Mouse (Mus musculus) liver, embryonic 14.5 days (tissue): ENCODE data around the gene Otor. TPM values are rescaled to one million over a fixed set of nuclear protein-coding genes. Genes with fewer than 3 reads are reported as not detected.

Experiments
- ATAC-seq: fragments of 200-750 bp; cut with Nextera tagmentation; 2 replicates; pipeline ENCODE4 v1.8.0; 2017; ENCODE audit warnings: moderate number of reproducible peaks, mild to moderate bottlenecking, moderate library complexity; ENCODE audit not compliant: insufficient read depth
- DNase-seq, 3 experiments: peaks; one replicate each; pipeline ENCODE4 v3.0.0-alpha.2; 2012 to 2013; ENCODE audit warnings: low read depth in 3 of 3, low spot score in 3 of 3
- H3K27ac ChIP-seq: fragments of 300-500 bp; sonication (generic); 2 replicates; pipeline ENCODE4 v1.5.1; 2014; ENCODE audit warnings: moderate library complexity, mild to moderate bottlenecking, control low read depth, inconsistent platforms
- H3K27me3 ChIP-seq: fragments of 300-500 bp; sonication (generic); 2 replicates; pipeline ENCODE4 v1.6.1; 2014; ENCODE audit warnings: mild to moderate bottlenecking, low read length, moderate library complexity; ENCODE audit not compliant: control insufficient read depth, insufficient read depth
- H3K36me3 ChIP-seq: fragments of 300-500 bp; sonication (generic); replicated peaks from 2 replicates; pipeline ENCODE4 v1.6.1; 2014; ENCODE audit warnings: low read depth; ENCODE audit not compliant: control insufficient read depth, insufficient read depth
- H3K4me1 ChIP-seq, 2 experiments: fragments of 200-500 bp in 1 of 2; fragments of 300-500 bp in 1 of 2; sonication (generic) in 1 of 2; replicated peaks; 2 replicates each; pipeline ENCODE4 v1.6.1; 2012 to 2014; ENCODE audit warnings: antibody characterized with exemption in 1 of 2, inconsistent platforms in 1 of 2, low read length in 1 of 2; ENCODE audit not compliant: control insufficient read depth in 2 of 2, insufficient read depth in 2 of 2
- H3K4me2 ChIP-seq: fragments of 300-500 bp; sonication (generic); 2 replicates; pipeline ENCODE4 v1.6.1; 2014; ENCODE audit warnings: low read depth, mild to moderate bottlenecking, control low read depth, moderate library complexity
- H3K4me3 ChIP-seq, 2 experiments: fragments of 200-500 bp in 1 of 2; fragments of 300-500 bp in 1 of 2; sonication (generic) in 1 of 2; 2 replicates each; pipeline ENCODE4 v1.5.1; 2012 to 2014; ENCODE audit warnings: low read depth in 2 of 2, low read length in 2 of 2, mild to moderate bottlenecking in 2 of 2, control low read depth in 1 of 2, inconsistent platforms in 1 of 2, moderate library complexity in 1 of 2; ENCODE audit not compliant: insufficient read depth in 1 of 2
- H3K9ac ChIP-seq: fragments of 300-500 bp; sonication (generic); replicated peaks from 2 replicates; pipeline ENCODE4 v1.6.1; 2014; ENCODE audit warnings: mild to moderate bottlenecking, control low read depth, moderate library complexity
- H3K9me3 ChIP-seq: fragments of 300-500 bp; sonication (generic); 2 replicates; pipeline ENCODE4 v1.6.1; 2016; ENCODE audit warnings: low read length, mixed read lengths; ENCODE audit not compliant: control insufficient read depth
- CTCF ChIP-seq: IDR thresholded peaks from 2 replicates; pipeline ENCODE4 v1.5.1; 2016; ENCODE audit warnings: antibody characterized with exemption, low read depth, control low read depth
- EP300 ChIP-seq: IDR thresholded peaks from 2 replicates; pipeline ENCODE4 v1.6.1; 2016; ENCODE audit warnings: antibody characterized with exemption, low read depth
- WGBS: fragments of 180-500 bp; shearing (Covaris S2); extraction: QIAGEN DNeasy Blood & Tissue Kit; methylation state at CpG from one replicate; pipeline ENCODE4 v1.1.7; 2014; ENCODE audit not compliant: insufficient replicate concordance; 5-methylcytosine and 5-hydroxymethylcytosine counted together
- polyA plus RNA-seq, 2 experiments: library from polyadenylated mRNA; depleted of rRNA in 1 of 2; stranded (reverse) in 1 of 2; unstranded in 1 of 2; fragments of >200 nt; fragmentation: Nextera tagmentation in 1 of 2; extraction: Ambion mirVana in 1 of 2; gene quantifications; 2 replicates each; pipeline versions ENCODE4 v1.2.1 to v1.2.3; 2012 to 2014

Otor gene
- polyA plus RNA-seq, 2 experiments, result 0.14 TPM; not detected in 1

GRCm38 (mm10) chr2:143093726-143094125, 15.5 kb downstream of the Otor start:
- DNase-seq (no peak), ATAC-seq (no peak)
- no peak overlapping the region for H3K4me3 ChIP-seq
- no peak overlapping the region for H3K27ac ChIP-seq
- H3K4me2 ChIP-seq, result no peak overlapping the region
- H3K27me3 ChIP-seq, result no peaks in the 10 kb centered on the region
- H3K9ac ChIP-seq, result no peak overlapping the region
- WGBS, result 23% methylated on average over 6 of the region's 6 CpGs
- TF ChIP-seq EP300, result no peak
- peak; percentile 50 for TF ChIP-seq CTCF
- H3K4me1 ChIP-seq, result no peaks in the 10 kb centered on the region
- no peaks in the 10 kb centered on the region for H3K36me3 ChIP-seq
- no peaks in the 10 kb centered on the region for H3K9me3 ChIP-seq

GRCm38 (mm10) chr2:143094761-143095160, 16.5 kb downstream of the Otor start:
- Histone ChIP-seq H3K9ac (no peak overlapping the region), H3K4me1 (no peaks in the 10 kb centered on the region), H3K36me3 (no peaks in the 10 kb centered on the region), H3K27ac (no peak overlapping the region), H3K9me3 (no peaks in the 10 kb centered on the region), H3K4me3 (no peak overlapping the region), H3K4me2 (no peak overlapping the region), H3K27me3 (no peaks in the 10 kb centered on the region)
- 54% methylated on average over 6 of the region's 6 CpGs for WGBS
- ATAC-seq, result no peak
- TF ChIP-seq CTCF (no peak), EP300 (no peak)
- DNase-seq, result no peak

GRCm38 (mm10) chr2:143097170-143097569, 18.9 kb downstream of the Otor start:
- Histone ChIP-seq H3K9ac (no peak overlapping the region), H3K4me1 (no peaks in the 10 kb centered on the region), H3K4me2 (no peak overlapping the region), H3K27me3 (no peaks in the 10 kb centered on the region), H3K4me3 (no peak overlapping the region), H3K9me3 (no peaks in the 10 kb centered on the region), H3K36me3 (no peaks in the 10 kb centered on the region), H3K27ac (no peak overlapping the region)
- TF ChIP-seq EP300 (no peak), CTCF (no peak)
- DNase-seq, result no peak
- ATAC-seq, result no peak
- 37% methylated on average over 1 of the region's 1 CpGs for WGBS

- TF ChIP-seq CTCF (no peak; the same call in 1 of the 2 replicates), EP300 (no peak)
- Histone ChIP-seq H3K27ac (no peak overlapping the region), H3K27me3 (no peaks in the 10 kb centered on the region), H3K4me3 (no peak overlapping the region), H3K4me2 (no peak overlapping the region), H3K36me3 (no peaks in the 10 kb centered on the region), H3K4me1 (no peaks in the 10 kb centered on the region), H3K9ac (no peak overlapping the region), H3K9me3 (no peaks in the 10 kb centered on the region)
- no peak for DNase-seq
- WGBS, result 60% methylated on average over 1 of the region's 1 CpGs
- no peak for ATAC-seq
Measured at GRCm38 (mm10) chr2:143113859-143114258, 35.6 kb downstream of the Otor start.

- Histone ChIP-seq H3K4me3 (no peak overlapping the region), H3K9me3 (no peaks in the 10 kb centered on the region), H3K4me2 (no peak overlapping the region), H3K36me3 (no peaks in the 10 kb centered on the region), H3K27me3 (no peaks in the 10 kb centered on the region), H3K9ac (no peak overlapping the region), H3K4me1 (no peaks in the 10 kb centered on the region), H3K27ac (no peak overlapping the region)
- no peak for DNase-seq
- ATAC-seq, result no peak
- 50% methylated on average over 4 of the region's 4 CpGs for WGBS
- TF ChIP-seq CTCF (no peak), EP300 (no peak)
Measured at GRCm38 (mm10) chr2:143114716-143115115, 36.4 kb downstream of the Otor start.
